Mouse (Mus musculus): ENCODE measurements around the gene Prss38.

Prss38 gene

GRCm38 (mm10) chr11:59375475-59375874, at the start of gene Prss38:
TSS of gene Prss38 (minus strand) at chr11:59375657.
- no peak for DNase-seq (ENCODE audit: low spot score in 2 of 2)

- DNase-seq (ENCODE audit: low spot score in 2 of 2) = no peak
These were observed 47.6 kb upstream of the Prss38 start for GRCm38 (mm10) chr11:59423010-59423588.

GRCm38 (mm10) chr11:59421967-59422366, 46.5 kb upstream of the Prss38 start:
- DNase-seq (ENCODE audit: low spot score in 2 of 2) = no peak

GRCm38 (mm10) chr11:59421436-59421835, 46.0 kb upstream of the Prss38 start:
- no peak for DNase-seq (ENCODE audit: low spot score in 2 of 2)

GRCm38 (mm10) chr11:59418708-59419107, 43.3 kb upstream of the Prss38 start:
- DNase-seq (ENCODE audit: low spot score in 2 of 2) = no peak

GRCm38 (mm10) chr11:59412999-59413863, 37.8 kb upstream of the Prss38 start:
- DNase-seq (ENCODE audit: low spot score in 2 of 2) = no peak

- no peak for DNase-seq (ENCODE audit: low spot score in 2 of 2)
These were observed 36.6 kb upstream of the Prss38 start for GRCm38 (mm10) chr11:59412058-59412457.

GRCm38 (mm10) chr11:59410851-59411250, 35.4 kb upstream of the Prss38 start:
- no peak for DNase-seq (ENCODE audit: low spot score in 2 of 2)

GRCm38 (mm10) chr11:59405761-59406160, 30.3 kb upstream of the Prss38 start:
- no peak for DNase-seq (ENCODE audit: low spot score in 2 of 2)

GRCm38 (mm10) chr11:59400876-59401275, 25.4 kb upstream of the Prss38 start:
- DNase-seq (ENCODE audit: low spot score in 2 of 2) = no peak

- DNase-seq (ENCODE audit: low spot score in 2 of 2) = no peak
These were observed 24.4 kb upstream of the Prss38 start for GRCm38 (mm10) chr11:59399830-59400229.

- DNase-seq (ENCODE audit: low spot score in 2 of 2) = no peak
These were observed 22.3 kb upstream of the Prss38 start for GRCm38 (mm10) chr11:59397536-59398371.

GRCm38 (mm10) chr11:59394451-59394850, 19.0 kb upstream of the Prss38 start:
- DNase-seq (ENCODE audit: low spot score in 2 of 2) = no peak

GRCm38 (mm10) chr11:59393591-59393990, 18.1 kb upstream of the Prss38 start:
- peak in 1 of 2 experiments; percentile 29 for DNase-seq (ENCODE audit: low spot score in 2 of 2)

GRCm38 (mm10) chr11:59392300-59392699, 16.8 kb upstream of the Prss38 start:
- no peak for DNase-seq (ENCODE audit: low spot score in 2 of 2)

- DNase-seq (ENCODE audit: low spot score in 2 of 2) = no peak
These were observed 15.0 kb upstream of the Prss38 start for GRCm38 (mm10) chr11:59390470-59390869.

- DNase-seq (ENCODE audit: low spot score in 2 of 2) = no peak
These were observed 14.2 kb upstream of the Prss38 start for GRCm38 (mm10) chr11:59389617-59390016.

GRCm38 (mm10) chr11:59388806-59389205, 13.3 kb upstream of the Prss38 start:
- DNase-seq (ENCODE audit: low spot score in 2 of 2) = no peak

GRCm38 (mm10) chr11:59387471-59387870, 12.0 kb upstream of the Prss38 start:
- no peak for DNase-seq (ENCODE audit: low spot score in 2 of 2)

- no peak for DNase-seq (ENCODE audit: low spot score in 2 of 2)
These were observed 9.7 kb upstream of the Prss38 start for GRCm38 (mm10) chr11:59385123-59385522.

- DNase-seq (ENCODE audit: low spot score in 2 of 2) = no peak
These were observed 9.0 kb upstream of the Prss38 start for GRCm38 (mm10) chr11:59384441-59384959.

GRCm38 (mm10) chr11:59379547-59379946, 4.1 kb upstream of the Prss38 start:
- no peak for DNase-seq (ENCODE audit: low spot score in 2 of 2)
